Mouse (Mus musculus) activated CD4-positive, CD25-positive, alpha-beta regulatory T cell, adult 4 months (primary cell): ENCODE data around the gene Cyb5d1. TPM values are rescaled to one million over a fixed set of nuclear protein-coding genes. Genes with fewer than 3 reads are reported as not detected.

ENCODE experiments used
- ATAC-seq: one replicate; pipeline ENCODE4 v1.8.0; 2017
- polyA plus RNA-seq, 2 experiments: library from polyadenylated mRNA; unstranded; fragments of 100-300 nt; shearing (Covaris generic); gene quantifications; one replicate each; pipeline ENCODE4 v1.2.1; 2017

Cyb5d1 gene
- polyA plus RNA-seq, result 10 to 100 TPM in 1 of 2 experiments, 1 to 10 TPM in 1; 9.4 to 17.9 TPM

DNA sequence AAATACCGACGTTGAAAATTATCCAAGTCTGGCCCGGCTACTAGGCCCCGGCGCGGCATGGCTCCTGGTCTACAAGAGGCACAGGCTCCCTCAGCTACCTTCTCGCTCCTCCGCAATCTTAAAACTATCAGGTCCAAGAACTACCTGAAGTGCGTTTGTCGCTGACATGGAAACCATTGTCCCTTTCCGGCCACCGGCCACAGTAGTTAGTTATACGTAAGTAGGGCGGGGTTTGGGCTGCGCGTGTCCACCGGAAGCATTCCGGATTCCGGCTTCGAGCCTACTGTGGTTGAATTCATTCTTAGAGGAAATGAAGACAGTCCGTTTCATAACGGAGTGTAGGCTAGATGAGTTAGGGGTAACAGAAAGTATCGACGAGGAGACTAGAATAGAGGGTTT, at the start of gene Cyb5d1, which contains the start of gene Naa38:
Cyb5d1 (minus strand) TSS at position 397 of the 399 bp plus-strand sequence.
Naa38 (plus strand) TSS at position 253 of the 399 bp plus-strand sequence.
- peak; percentile 65 for ATAC-seq

DNA sequence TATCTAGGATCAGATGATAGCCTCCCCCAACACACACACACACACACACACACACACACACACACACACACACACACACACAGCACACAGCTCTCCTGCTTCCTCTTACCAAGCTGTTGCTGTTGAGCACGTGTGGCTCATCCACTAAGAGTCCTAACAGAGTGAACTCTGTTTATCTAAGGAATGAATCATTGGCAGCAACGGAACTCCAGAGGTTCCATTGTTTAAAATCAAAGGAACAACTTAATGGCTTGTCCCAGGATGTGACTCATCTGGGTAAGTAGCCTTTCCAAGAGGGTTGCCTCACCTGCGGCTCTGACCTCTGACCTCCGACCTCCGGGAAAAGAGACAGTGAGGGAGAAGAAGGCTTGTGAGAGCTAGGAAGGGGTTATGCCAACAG, 47.9 kb upstream of the Cyb5d1 start:
- ATAC-seq, result no peak

DNA sequence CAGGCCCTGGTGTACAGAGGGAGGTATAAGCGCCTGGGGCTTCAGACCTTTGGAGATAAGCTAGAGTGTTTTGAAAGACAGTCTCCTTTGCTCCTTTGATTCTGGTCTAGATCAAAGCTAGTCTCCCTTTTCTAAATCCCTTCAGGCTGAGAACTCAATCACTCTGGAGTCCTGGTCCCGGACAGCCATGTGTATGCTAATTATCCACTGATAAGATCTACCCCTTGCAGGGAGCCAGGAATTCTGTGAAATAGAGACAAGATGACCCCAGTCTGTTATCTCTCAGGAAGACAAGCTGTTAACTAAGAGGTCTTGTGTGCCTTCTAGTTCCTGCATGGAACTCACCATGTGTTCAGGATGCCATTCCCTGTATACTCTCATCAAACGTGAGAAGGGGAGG, 41.9 kb upstream of the Cyb5d1 start:
- no peak for ATAC-seq

DNA sequence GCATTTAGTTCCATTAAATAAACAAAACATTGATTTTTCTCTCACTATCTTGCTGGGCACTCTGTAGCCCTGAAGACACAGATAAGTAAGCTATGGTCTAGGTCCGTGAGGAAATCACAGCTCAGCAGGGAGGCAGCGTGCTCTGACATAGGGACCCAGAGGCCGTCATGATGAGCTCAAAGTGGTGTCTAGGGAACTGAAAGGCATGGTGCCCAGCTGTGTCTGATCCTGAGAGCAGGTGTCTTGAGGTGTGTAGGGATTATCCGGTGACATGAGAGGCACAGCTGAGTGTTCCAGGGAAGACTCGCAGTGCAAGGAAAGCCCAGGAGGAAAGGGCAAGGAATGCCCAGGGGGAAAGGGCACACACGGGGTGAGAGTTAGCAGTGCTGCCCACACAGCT, 37.8 kb upstream of the Cyb5d1 start:
- ATAC-seq, result no peak

DNA sequence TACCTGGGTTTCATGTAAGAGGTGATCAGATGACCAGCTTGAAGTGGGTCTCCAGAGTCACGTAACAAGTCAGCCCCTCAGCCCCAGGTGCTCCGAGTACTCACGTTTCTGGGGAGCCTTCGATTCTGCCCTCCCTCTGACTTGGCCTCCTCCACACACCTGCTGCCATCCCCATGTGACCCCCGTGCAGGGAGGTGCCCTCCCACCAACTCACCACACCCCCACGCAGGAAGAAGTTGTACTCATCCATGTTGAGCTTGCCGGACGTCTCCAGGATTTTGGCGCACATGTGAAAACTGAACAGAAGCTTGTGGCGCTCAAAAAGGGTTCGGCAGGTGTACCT, 37.2 kb upstream of the Cyb5d1 start:
- no peak for ATAC-seq

DNA sequence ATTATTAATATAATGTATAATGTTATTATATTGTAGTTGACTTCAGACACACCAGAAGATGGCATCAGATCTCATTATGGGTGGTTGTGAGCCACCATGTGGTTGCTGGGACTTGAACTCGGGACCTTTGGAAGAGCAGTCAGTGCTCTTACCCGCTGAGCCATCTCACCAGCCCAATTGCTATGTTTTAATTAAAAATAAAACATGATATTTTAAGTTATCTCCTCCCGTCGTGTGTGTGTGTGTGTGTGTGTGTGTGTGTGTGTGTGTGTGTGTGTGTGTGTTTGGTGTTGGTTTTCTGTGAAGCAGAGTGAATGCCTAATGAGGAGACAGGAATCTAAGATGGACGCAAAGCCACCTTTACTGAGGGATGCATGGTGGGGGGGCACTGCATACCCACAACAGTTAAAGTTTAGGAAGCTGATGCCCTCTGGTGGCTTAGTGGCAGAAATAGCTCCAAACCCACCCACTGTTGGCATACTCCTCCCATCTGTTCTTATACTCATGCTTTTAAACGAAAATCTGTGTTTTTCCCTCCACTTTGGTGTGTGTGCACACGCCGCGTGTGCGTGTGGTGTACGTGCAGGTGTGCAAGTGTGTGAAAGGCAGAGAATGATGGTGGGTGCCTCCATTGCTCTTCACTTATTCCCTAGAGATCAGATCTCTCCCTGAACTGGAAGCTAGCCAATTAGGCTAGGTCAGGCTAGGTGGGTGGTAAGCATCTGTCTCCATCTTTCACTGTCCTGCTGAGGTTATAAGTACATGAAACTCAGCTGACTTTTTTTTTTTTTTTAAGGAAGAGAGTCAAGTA, 36.6 kb upstream of the Cyb5d1 start:
- ATAC-seq, result peak; percentile 79

DNA sequence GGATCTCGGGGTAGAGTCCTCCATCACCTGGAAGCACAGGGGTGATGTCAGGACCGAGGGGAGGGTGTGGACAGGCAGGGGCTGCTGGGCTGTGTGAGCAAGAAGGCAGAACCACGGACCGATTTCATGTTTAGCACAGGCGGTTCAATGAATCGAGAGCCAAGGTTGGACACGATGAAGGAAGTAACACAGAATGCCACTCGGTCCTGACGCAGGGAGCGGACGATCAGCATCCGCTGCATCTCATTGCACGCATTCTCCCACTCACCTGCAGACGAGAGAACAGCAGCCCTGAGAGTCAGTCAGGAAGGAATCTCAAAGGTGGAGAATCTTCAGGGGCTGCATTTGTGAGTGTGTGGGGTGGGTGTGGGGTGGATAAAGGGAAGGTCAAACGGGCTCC, 35.2 kb upstream of the Cyb5d1 start:
- ATAC-seq, result no peak

DNA sequence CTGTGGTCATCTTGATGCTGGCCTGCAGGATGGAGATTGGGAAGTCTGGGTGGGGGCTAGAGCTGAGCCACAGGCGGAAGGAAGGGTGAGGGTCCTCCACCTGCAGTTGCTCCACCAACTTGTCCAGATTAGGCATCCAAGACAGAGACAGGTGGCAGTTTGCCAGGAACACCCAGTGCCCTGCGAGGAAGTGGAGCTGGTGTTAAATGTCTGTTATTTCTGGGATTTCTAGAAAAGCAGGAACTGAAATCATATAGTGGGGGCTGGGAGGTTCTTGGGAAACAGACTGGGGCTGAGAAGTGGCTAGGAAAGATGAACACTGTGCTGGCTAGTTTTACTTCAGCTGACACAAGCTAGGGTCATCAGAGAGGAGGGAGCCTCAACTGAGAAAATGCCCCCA, 33.9 kb upstream of the Cyb5d1 start:
- no peak for ATAC-seq

DNA sequence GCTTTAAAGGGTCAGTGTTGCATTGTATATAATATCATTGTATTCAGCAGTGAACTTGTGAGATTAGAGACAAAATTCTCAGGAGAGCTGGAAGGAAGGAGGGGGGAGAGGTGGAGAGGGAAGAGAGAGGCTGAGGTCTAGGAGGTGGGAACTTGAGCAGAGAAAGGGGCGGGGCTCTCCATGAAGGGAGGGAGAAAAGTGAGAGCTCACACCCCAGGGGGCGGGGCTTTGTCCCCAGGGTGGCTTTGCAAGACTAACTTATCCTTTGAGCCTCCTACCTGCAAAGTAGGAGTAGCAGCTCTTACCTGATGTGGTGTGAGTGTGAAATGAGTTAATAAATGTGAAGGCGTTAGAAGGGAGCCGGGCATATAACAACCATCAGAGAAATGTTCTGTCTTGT, 33.3 kb upstream of the Cyb5d1 start:
- ATAC-seq, result no peak

DNA sequence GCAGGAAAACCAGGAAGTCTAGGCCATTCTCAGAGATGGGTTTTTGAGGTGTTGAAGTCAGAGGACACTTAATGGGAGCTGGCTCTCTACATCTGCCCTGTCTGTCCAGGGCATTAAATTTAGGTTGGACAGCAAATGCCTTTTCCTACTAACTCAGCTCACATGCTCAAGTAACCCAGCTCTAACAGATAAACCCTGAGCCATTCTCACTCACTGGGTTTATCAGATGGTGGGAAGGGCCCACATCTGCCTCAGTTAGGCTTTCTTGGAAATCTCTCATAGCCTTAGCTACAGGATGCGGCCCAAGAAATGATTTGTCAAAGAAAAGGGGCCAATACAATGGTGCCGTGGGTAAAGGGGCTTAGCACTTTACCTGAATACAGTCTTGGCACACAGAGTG, 30.8 kb upstream of the Cyb5d1 start:
- ATAC-seq, result no peak

DNA sequence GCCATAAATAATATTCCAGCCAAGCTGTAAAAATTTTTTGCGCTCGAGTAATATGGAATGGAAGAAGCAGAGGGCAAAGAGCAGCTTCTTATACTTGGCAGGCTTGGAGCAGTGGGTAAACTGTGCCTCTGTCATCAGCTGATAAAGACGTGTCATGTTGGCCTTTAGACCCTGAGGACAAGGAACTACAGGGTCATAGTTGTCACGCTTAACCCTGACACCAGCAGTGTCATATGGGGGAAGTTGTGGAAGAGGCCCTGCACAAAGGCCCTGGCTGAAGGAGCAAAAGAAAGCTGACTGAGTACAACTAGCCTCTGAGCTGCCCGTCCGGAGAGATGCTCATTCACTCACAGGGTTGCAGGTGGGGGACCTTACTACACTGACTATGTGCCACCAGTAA, 28.5 kb upstream of the Cyb5d1 start:
- no peak for ATAC-seq

DNA sequence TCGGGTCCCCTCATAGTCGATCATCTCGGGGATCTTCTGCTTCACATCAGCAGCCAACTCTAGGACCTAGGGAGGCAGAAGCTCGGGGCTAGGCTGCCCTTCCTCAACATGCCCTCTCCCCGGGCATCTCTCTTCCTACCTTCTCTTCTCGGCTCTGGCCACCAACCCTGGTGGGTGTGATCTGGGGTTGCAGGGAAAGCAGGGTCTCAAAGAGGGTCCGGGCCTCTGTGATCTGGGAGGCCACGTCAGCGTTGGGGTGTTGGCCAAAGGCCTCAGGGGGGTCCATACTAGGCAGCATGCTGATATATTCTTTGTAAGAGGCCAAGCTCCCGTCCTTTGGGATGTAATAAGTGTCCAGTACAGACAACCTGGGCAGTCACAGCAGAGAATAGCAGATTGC, 27.4 kb upstream of the Cyb5d1 start:
- ATAC-seq, result no peak

DNA sequence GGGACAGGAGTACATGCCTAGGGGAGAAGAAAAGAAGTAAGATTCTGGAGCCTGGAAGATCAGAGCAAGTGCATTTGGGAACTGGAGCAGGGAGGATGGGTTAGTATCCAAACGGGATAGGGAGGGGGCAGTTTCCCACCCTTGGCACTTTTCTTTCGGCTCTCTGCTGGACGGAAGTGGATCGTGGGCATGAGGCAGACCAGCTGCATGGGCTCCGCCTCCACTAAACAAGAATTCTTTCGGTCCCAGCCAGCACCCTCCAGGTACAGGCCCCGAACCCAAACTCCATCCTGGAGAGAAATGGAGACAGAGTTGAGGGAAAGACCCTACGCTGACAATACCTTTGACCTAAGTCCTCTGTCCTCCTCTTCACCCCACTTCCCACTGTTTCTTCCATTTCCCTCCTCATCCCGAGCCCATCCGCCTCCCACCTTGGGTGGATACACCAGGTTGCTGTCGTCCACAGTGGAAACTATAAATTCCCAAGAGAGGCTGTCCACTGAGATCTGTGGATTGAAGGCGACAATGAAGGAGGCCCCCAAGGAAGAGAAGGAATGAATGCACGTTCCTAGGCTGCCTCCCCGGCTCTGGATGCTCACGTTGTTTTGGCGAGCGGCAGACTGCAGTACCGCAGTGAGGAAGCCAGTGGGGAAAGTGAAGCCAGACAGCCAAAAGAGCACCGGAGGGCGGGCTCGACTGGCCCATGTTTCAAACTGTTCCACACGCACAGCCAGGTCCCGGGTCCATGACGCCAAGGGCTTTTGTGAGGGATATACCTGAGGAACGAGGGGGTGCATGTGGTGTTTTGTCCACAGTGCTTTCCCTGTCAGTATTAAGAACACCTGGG, 25.9 kb upstream of the Cyb5d1 start:
- no peak for ATAC-seq

DNA sequence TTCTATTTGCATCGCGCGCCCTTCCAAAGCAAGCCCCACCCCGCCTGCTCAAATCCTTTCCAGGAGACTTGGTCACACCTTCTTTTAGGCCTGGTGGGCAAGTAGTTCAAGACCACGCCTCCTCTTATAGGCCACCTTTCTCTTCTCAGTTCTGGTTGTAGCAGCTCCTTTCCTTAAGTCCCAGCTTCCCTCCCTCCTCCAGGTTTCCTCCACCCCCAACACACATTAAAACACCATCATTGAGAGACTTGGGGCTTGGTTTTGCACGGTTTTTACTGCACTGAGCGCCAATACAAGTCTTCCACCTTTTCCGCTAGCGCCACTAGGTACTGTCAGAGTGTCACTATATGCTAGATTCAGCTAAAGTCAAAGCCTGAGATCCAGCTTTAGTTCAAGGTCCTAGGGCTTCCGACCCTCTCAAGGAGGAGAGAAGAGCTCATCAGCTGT, 25.1 kb upstream of the Cyb5d1 start:
- no peak for ATAC-seq

DNA sequence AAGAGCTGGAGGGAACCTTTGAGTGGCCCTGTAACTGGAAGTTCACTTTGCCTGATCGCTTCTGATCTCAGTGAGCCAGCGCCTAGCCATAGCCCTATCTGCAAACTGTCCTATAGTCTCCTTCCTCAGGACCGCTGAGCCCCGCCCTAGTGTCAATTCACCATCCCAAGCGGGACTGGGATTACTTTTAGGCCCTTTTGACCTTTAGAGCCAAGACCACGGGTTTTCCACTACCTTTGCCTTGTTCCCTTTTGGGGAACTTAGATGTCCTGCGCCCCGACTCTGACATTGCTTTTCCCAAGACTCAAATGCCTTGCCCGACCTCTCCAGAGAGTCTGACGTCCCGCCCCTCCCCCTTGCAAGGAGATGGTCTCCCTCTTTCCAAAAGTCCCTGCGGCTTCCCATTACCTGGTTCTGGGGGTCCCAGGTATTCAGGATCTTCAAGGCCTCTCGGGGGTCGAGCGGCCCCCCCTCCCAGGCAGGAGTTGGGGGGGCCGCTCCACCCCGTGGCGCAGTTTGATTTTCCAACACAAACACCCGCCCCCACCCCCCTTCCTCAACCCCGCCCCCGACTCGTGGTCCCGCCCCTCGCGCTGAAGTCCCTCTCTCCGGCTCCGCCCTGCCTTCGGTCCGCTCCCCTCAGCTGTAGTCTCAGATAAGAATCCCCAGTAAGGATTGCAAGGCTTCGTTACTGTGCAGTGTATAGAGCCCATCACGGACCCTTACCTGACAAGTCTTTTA, 24.6 kb upstream of the Cyb5d1 start:
- peak; percentile 11 for ATAC-seq

DNA sequence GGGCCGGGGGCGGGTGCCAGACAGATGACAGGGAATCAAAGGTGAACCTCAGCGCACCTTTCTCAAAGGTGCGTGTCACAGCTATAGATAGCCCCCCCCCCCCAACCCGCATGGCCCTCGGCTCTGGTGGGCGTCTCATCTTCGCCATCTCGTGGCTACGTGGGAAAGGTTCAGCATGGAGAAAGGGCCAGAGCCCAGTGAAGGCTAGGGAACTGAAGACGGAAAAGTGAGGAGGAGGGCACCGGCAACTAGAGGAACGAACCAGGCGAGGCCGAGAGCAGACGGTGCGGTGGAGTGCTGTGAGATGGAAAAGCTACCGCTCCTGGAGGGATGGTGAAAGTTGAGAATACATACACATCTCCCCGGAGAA, 24.0 kb upstream of the Cyb5d1 start:
- peak; percentile 11 for ATAC-seq

DNA sequence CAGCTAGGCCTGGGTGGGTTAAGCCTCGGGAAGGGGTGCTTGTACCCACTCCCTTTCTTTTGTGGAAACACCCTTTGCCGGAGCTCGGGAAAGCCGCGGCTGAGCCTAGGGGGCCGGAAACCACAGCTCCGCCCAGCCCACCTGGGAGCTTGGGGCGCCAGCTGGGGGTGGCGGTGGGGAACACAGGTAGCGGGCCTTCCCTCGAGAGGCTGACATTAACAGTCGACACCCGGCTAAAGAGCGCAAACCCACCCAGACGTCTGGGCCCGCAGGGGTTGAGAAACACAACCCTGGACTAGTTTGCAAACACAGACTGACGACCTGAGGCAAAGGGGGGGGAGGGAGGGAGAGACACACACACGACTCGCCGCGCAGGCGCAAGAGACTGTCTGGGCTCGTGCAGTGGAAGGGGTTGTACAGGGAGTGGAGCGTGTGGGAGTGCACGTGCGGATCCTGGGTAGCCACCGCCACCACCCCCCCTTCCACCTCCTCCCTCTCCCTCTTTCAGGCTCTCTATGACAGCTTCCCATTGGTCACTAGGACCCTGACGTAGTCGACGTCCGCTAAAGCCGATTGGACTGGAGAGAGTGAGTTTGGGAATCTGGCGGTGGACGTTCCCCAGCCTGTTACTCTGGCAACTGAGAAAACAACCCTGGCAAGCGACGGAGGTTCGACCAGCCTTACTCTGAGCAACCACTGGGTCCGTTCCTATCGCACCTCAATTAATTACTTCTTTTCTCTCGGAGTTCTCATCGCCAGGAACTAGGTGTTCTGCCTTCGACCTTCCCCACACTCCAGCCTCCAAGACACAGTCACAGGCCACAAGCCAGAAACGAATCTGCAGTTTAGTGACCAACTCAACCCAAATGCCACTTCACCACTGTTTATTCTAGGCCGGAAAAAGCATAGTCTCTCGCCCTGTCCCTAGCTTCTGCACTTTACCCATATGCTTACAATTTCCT, 23.3 kb upstream of the Cyb5d1 start:
- peak; percentile 48 for ATAC-seq

DNA sequence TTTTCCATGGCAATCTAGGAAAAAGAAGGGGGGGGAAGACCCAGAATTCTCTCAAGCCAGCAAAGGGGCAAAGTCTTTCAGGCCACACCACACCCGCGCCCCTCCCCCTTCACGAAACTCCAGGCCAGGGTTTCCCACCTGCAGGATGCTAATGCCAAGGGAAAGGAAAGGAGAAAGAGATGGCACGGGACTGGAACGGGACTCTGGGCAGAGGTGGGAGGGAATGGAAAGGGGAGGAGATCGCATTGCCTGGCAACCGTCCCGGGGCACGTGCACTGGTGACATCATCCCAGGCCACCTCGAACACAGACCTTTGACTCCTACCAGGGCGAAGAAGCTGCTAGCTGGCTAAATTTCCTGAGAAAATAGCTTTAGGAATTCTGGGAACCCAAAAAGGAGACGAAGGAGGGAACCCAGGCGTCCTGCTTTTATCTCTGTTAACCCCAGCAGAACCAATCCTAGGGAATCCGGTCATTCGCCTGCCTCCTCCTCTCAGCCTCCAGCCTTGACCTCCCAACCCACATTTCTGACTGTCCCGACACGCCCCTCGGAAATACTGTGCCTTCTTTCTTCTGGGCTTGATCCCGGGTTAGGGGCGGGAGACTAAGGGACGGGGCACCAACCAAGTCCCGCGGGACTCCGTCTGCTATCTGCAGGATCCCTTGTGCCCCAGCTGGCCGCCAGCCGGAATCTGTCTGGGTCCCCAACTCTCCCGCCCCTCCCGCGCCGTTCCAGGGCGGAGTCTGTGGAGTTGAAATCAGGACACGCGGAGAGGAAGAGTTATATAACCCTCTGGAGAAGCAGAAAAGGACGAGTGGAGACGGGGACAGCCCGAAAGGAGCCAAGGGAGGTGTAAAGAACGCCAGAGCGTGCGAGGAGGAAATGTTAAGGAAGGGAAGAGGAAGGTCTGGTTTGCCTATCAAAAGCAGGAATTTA, 22.3 kb upstream of the Cyb5d1 start:
- no peak for ATAC-seq

DNA sequence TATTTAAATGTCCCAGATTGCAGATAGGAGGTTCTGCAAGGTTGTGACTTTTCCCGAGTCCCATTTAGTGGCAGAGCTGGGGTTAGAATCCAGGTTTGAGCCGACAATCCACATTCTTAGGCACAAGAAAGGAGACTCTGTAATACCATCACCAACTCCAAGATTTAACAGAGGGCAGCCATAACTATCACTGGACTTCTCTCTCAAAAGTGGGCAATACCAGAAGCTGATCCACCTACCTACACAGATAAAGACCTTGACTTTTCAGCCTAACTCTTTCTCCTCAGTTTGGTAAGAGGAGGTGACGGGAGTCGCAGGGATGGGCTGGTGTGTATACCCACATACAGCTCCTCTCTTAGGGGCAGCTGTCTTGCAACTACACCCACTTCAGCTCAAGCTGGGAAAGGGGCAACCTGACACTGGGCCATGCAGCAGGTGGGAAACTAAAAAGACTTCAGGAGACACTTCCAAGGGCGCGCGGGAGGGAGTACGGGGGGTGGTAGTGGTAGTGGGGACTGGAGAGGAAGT, 21.6 kb upstream of the Cyb5d1 start:
- ATAC-seq, result no peak

DNA sequence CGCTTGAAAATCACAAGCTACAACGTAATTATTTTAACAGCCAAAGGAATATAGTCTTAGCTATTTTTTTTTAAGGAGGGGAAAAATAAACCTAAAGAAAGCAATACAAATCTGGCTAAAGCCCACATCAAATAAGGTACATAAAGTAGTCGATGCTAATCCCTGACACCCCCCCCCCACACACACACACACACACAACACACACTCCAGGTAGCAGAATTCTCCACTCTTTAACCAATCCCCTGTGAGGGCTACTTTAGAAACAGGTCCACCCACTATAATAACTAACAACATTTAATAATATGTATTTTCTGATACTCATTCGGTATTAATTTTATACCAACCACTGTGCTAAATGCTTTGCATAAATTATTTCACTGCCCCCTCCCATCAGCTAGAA, 21.1 kb upstream of the Cyb5d1 start:
- ATAC-seq, result no peak
